Mouse (Mus musculus): ENCODE measurements at regions not wholly inside any gene's neighbourhood (a gene's known extent, or its start where the extent isn't known, plus 50 kb on each side); places are given as distances from the start of the nearest gene placed in this dataset.

GRCm38 (mm10) chr8:107717856-107718255 is 129.6 kb upstream of the Psmd7 start:
- no peak for ATAC-seq (ENCODE audit: low TSS enrichment)

DNA sequence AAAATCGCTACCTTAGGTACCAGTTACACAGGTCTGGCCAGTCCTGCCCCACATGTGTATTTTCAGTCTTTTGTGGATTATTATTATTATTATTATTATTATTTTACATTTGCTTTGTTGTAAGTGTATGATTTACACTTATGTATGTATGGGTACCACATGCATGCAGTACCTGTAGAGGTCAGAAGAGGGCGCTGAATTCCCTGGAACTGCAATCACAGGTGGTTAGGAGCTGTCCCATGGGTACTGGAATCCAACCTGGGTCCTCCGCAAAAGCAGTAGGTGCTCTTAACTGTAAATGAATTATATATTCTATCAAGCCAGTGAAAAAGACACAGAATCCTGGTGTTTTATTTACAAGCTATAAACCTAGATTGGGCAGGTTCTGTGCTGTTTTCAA is 131.4 kb upstream of the Psmd7 start:
- ATAC-seq (ENCODE audit: low TSS enrichment): no peak

GRCm38 (mm10) chr8:107726716-107727115 is 138.5 kb upstream of the Psmd7 start:
- no peak for ATAC-seq (ENCODE audit: low TSS enrichment)

DNA sequence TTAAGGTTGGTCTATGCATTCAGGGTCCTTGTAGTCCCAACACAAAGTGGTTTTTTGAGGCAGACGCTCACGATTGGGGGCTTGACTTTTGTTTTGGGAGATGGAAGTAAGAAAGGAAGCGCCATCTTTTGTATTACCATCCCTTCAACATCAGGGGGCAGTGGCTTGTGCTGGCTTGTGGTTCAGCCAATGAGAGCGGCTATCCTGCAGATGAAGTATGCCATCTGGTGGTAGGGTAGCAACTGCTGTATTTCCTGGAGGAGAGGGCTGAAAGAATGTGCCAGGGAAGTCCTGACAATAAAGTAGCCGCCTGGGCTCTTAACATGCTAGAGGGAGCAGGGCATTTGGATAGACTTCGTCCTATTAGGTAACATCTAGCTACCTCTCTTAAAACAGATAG is 139.0 kb upstream of the Psmd7 start:
- ATAC-seq (ENCODE audit: low TSS enrichment): no peak

- ATAC-seq (ENCODE audit: low TSS enrichment): no peak
Observed at GRCm38 (mm10) chr8:107739091-107739490, 150.8 kb upstream of the Psmd7 start.

DNA sequence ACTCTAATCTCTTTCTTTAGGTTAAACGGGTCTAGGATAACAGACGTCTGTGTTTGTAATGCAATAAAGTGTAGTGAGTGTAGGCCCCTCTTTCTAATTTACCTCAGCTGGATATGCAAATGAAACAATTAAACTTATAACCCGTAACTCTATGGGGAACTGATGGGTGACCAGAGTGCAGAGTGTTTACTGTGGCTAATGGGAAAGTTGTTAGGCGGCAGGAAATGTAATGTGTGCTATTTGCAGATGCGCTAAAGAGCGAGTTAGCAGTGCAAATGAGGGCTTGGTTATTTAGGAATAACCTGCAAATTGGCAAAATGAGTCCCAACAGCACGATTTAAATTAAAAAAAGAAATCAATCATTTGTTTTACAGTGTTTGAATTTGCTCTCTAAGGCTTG is 168.8 kb upstream of the Psmd7 start:
- ATAC-seq (ENCODE audit: low TSS enrichment): no peak

- no peak for ATAC-seq (ENCODE audit: low TSS enrichment)
Observed at GRCm38 (mm10) chr8:107758637-107759036, 170.4 kb upstream of the Psmd7 start.

DNA sequence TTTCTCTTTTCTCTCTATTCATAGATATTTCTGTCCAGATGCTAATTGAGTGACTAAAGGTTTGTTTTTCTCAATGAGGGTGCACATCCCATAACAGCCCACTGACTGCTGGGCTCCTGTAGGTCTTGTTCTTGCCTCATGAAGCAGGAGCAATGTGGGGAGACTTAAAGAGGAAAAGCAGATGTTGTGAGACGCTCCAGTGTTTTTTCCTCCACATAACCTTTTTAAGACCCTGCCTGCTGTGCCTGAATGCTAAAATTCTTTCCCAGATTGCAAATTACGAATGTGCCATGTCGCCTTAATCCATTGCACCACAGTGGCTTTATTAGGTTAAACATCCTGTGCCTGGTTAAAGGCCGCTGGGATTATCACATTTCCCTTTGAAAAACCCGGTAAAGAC is 165.5 kb upstream of the Zfhx3 start:
- no peak for ATAC-seq (ENCODE audit: low TSS enrichment)

GRCm38 (mm10) chr8:107785771-107786170 is 156.7 kb upstream of the Zfhx3 start:
- no peak for ATAC-seq (ENCODE audit: low TSS enrichment)

DNA sequence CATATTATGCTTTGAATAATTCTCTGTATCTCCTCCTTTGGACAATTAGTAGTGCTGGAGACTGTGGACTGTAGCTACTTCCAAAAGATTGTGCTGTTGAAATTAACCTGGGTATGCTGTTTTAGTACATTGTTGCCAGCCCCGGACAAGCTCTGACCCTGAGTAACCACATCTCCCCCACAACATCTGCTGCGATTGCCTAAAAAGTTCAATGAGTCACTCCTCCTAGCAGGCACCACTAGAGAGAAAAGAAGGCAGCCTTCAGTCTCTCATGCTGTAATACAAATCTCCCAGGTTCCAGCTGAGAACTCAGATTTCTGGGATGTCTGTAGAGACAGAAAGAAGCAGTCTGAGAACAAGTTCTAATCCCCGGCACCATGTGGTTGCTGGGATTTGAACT is 150.2 kb upstream of the Zfhx3 start:
- ATAC-seq (ENCODE audit: low TSS enrichment): no peak

GRCm38 (mm10) chr8:107814931-107815330 is 127.5 kb upstream of the Zfhx3 start:
- no peak for ATAC-seq (ENCODE audit: low TSS enrichment)

- no peak for ATAC-seq (ENCODE audit: low TSS enrichment)
Observed at GRCm38 (mm10) chr8:107815775-107816174, 126.7 kb upstream of the Zfhx3 start.

DNA sequence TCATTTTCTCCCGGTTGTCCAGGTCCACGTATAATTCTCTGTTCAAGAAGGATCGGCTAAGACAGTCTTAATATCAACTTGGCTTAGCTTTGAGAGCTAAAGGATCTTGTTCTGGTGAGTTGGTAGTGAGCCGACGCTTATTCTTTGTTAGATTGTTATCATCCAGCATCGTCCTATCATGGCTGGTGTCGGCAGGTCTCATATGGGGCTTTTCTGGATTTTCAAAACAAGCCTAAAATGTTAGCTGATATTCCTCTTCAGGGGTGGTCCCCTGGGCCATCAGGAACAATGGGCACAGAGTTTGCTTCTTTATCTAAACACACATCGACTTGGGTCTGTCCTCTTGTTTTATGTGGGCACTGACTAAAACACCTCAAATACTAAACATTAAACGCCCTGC is 124.6 kb upstream of the Zfhx3 start:
- ATAC-seq (ENCODE audit: low TSS enrichment): no peak

- ATAC-seq (ENCODE audit: low TSS enrichment): no peak
Observed at GRCm38 (mm10) chr8:107820174-107820760, 122.2 kb upstream of the Zfhx3 start.

- no peak for ATAC-seq (ENCODE audit: low TSS enrichment)
Observed at GRCm38 (mm10) chr8:107821522-107821921, 120.9 kb upstream of the Zfhx3 start.

DNA sequence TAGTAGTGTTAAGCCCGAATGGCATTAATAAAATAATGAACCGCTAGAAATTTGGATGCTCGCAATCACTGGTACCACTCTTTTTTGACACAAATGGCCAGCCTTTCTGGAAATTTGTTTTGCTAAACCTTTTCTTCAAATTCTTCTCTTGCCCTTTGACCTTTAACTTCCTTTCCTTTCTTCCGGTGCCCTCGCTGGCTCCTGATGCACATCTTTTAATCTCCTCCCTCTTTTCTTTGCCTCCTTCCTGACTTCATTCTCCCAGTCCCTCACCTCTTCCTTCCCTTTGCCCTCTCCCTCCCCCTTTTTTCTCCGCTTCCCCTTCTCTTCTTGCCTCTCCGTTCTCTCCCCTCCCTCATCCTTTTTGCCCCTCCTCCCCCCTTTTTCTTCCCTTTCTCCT is 118.3 kb upstream of the Zfhx3 start:
- ATAC-seq (ENCODE audit: low TSS enrichment): no peak

DNA sequence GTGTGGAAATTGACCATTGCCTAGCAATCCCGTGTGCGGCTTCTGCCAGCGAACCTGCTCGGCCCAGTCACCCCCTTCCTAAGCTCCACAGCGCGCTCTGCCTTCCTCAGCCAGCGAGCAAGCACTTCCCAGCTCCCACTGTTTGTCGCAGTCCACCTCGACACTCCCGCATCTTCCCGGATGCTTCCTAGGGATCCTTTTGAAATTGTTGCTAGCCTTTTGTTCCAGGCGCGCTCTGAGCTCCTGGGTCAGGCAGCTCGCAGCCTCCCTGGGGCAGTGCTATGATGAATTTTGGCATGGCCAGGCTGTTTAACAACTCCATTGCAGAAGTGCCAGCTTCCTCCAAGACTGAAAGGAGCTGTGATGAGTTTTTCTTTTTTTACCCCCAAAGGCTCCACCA is 117.8 kb upstream of the Zfhx3 start:
- ATAC-seq (ENCODE audit: low TSS enrichment): peak; percentile 64; the same call in 1 of the 2 replicates

DNA sequence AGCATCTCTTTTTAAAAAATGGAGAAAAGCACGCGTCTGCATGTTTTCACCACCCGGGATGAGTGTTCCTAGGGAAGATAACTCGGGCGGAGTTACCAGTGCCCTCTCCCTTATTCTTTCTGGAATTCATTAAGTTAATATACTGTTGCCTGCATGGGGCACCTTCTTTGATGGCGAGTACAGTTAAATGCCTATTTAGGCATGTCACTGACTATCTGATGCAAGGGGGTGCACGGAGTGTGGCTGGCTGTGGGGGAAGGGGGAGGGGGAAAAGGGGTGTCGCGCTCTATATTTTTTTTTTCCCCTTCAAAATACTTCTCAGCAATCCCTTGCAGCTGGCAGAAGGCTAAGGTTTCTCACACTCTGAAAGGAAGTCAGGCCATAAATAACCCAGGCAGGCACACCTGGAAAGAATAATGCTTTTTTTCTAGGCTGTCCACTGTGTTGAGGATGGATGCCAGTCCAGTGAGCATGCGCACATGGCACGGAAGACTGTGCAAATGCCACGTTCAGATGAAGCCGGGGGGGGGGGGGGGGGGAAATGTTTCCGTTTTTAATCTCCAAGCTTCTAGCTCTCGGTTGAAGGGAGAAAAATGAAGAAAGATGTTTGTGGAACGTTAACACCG is 114.8 kb upstream of the Zfhx3 start:
- ATAC-seq (ENCODE audit: low TSS enrichment): no peak

DNA sequence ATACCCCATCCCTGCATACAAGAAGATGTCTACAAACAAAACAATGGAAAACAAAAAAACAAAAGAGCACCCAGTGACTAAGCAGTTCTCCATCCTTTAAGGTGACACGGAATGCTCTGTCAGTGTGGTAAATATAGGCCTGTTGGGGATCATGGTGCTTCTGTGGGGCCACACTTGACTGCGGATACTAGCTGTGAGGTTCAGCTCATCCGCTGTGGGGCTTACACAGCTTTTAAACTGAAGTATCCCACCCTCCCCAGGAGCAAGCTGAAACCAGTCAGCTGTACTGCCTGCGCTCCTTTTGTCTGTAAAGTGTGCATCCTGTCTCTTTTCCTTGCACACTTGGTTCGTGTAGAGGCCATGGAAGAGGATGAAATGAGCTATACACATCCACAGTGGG is 113.9 kb upstream of the Zfhx3 start:
- ATAC-seq (ENCODE audit: low TSS enrichment): no peak

DNA sequence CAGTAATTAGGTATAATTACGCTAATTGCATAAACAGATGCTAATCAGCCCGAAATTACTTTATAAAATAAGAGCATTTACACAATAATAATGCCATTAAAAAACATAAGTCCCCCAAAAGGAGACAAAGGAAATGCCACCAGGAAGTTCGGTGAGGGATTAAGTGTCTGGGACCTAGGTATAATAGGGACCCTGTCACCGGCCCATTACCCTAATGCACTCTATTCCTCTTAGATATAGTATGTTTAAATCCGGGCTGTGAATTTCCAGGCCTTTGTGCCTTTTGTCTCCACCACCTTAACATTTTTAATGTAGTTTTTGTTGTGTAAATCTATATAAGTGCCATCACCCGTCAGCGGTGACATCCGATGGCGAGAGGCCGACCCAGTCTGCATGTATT is 109.0 kb upstream of the Zfhx3 start:
- no peak for ATAC-seq (ENCODE audit: low TSS enrichment)

DNA sequence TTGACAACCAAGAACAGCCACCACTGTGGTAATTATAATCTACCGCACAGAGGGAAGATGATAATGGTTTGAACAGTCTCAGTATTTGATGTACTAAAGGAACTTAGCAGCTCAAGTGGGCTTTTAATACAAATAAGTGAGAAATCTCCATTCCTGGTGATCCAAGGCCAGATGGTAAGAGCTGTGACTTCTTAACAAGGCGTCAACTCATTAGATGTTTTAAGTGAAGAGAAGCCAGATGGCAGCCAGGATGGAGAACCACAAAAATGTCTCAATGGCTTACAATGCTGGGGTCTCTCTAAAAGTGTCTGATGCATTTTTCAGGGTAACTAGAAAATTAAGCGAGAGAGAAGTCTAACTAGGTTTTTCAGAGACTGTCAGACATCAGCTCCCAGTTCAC is 96.3 kb upstream of the Zfhx3 start:
- no peak for ATAC-seq (ENCODE audit: low TSS enrichment)

DNA sequence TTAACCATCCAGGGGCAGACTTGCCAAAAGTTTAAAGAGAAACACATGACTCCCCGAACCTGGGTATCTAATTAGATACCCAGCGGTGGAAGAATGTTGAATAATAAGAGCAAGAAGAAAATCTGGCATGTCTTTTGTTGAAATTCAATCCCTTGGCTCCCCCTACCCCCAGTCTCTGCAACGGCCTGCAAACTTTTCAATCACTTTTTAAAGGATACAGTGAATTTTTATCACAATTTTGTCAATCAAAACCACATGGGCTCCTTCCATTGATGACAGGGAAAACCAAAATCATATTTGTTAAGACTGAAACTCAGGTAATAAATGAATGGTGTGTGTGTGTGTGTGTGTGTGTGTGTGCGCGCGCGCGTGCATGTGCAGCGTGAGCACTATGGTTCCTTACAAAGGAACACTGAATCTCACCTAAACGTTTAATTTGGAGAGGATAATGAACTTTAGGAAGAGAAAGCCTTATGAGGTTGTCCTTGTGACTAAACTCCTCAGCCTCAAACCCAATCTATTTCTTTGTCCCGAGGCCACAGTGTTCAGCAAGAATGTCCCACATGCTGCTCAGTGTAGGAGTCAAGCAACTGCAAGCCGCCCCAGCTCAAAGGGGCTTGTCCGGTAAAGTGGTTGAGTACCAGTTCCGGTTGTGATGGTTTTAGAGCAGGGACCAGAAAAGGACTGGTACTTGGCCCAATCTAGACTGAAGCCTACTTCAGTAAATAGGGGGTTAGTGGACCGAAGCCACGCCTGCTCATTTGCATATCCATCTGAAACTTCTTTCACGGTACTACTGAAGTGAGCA is 91.0 kb upstream of the Zfhx3 start:
- ATAC-seq (ENCODE audit: low TSS enrichment): no peak

GRCm38 (mm10) chr8:107859770-107860169 is 82.7 kb upstream of the Zfhx3 start:
- ATAC-seq (ENCODE audit: low TSS enrichment): 0 out of 2 replicates have a peak, but pooled peaks have one; percentile 13
